Mouse (Mus musculus) fat pad, adult 2 months (tissue): ENCODE data around the gene Bcl3.
"Not testable (repeated sequence)": the region's sequence is repeated elsewhere in the genome, so short reads cannot be mapped to it uniquely, and the experiment has no call there.

ENCODE experiments used
- DNase-seq: peaks from one replicate; pipeline ENCODE4 v3.0.0-alpha.2; 2011; ENCODE audit warnings: low read depth, low spot score; ENCODE audit errors: extremely low read depth

Bcl3 gene

DNA sequence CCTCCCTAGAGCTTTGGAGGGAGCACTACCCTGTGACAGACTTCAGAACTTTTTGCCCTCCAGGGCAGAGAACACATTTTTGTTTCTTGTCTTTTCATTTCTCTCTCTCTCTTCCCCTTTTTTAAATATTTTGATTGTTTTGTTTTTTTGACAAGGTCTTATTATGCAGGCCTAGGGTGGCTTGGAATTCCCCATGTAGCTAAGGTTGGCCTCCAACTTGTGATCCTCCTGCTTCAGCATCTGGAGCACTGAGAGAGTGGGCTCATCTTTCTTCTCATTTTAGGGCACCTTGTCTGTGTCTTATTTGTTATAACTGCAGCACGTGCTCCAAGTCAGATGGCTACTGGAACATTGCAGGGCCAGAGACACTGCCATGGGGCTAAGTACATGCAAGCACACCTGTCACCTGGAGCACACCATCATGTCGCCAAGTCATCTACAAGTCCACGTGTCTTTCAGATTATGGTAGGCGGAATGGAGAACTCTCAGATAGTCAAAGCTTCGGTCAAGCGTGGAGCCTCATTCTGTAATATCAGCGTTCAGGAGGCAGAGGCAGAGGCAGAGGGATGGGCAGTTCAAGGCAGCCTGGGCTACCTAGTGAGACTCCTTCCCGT lies 16.1 kb downstream of the Bcl3 start:
- DNase-seq = no peak

GRCm38 (mm10) chr7:19802995-19803394 lies 19.6 kb downstream of the Bcl3 start:
- DNase-seq = no peak

DNA sequence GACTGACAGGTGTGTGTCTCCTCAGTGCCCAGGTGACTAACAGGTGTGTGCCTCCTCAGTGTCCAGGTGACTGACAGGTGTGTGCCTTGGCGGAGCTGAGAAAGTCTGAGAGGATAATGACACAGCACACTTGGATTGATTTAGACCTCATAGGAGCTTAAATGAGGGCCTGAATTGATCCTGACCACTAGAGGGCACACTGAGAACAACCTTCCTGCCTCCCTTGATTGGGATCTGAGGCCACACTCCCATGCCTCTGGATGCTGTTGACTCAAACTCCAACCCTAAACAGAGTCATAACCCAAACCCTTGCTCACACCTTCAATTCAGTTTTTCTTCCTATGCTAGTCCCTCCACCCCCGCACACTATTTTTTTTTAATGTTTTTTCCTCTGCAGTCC lies 21.8 kb downstream of the Bcl3 start:
- no peak for DNase-seq

DNA sequence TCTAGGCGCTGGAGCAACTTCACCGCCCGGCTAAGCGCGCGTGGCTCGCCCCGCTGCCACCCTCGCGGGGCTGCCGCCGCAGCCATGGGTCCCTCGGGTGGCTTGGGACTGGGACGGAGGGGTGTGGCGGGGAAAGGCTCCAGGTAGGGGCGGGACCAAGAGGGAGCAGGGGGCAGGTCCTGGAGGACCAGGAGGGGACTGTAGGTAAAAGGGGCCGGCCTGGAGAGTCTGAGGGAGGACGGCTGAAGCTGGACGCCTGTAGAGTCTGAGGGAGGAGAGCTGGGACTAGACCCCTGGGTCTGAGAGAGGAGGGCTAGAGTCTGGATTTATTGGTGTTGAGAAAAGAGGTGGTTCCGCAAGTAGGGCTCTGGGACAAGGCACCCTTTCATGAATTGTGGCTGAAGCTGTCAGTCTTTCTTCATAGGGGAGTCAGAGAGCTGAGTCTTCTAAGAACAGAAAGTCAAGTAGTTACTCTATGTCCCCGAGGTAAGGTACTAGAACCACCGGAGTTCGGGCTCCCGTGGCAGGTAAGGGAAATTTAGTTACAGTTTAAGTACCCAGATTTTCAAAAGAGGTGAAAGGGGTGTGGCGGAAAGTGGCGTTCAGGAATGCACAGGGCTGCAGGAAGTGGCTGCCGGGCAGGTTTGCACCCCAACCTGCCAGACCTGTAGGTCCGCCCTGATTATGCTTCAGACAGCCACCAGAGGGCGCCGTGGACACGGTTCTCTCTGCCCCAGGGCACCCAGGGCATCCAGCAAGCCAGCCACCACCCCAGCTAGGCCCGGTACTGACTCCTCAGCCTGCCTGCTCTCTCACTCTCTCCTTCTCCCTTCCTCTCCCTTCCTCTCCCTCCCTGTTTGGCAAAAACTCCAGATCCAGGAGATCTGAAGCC lies 25.6 kb downstream of the Bcl3 start, which contains the start of gene Cblc:
Cblc (minus strand) TSS at position 113 of the 892 bp plus-strand sequence.
- DNase-seq = no peak

DNA sequence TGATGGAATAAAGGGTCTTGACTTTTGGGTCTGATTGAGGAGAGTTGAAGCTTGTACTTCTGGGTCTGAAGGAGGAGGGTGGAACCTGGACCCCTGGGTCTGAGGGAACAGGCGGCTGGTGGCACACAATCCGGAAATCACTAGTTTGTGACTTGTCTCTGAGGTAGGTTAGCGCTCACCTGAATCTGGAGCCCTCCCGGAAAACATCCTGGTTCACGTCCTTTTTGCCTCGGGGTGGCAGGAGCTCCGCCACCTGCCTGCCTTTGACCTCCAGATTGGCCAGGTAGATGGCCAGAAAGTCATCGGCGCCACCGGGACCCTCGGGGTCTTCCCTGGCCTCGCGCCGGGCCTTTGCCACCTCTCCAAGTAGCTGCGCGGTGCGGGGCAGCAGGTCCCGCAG lies 26.3 kb downstream of the Bcl3 start:
- DNase-seq = no peak

- DNase-seq = no peak
Measured at GRCm38 (mm10) chr7:19795236-19795635, 27.3 kb downstream of the Bcl3 start.

DNA sequence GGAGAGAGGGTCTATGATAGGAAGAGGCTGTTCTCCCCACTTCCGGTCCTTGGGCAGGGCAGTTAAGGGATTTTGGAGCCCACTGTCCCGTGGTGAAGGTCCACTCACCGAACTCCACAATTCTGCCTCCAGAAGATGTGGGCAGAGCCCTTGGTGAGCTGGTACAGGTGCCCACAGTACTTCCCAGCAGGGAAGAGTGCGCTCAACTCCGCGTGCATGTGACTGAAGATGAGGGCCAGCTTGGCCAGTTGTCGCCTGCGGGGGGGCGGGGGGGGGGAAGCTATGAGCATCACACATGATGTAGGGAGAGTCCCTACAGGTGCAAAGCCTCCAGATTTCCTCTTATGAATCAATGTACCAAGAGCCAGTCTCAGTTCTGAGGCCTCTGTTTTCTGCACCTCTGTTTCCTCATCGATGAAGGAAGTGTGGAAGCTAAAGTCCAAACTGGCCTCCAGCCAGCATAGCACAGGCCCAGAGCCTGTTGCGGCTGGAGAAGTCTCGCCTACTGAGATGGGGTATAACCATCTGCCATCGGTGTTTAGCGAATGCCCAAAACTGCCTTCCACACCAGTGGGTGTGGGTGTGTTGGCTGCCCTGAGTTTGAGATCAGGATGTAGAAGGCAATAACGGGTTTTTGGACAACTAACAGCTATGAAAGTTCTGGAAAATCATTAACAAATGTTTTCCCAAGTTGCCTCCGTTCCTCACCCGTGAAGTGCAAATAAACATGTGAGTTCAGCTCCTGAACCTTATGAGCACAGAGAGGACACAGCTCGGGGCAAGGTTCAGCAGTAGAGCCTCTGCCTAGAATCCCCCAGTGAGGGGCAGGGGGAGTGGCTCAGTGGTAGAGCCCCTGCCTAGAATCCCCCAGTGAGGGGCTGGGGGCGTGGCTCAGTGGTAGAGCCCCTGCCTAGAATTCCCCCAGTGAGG lies 29.6 kb downstream of the Bcl3 start:
- DNase-seq = no peak

DNA sequence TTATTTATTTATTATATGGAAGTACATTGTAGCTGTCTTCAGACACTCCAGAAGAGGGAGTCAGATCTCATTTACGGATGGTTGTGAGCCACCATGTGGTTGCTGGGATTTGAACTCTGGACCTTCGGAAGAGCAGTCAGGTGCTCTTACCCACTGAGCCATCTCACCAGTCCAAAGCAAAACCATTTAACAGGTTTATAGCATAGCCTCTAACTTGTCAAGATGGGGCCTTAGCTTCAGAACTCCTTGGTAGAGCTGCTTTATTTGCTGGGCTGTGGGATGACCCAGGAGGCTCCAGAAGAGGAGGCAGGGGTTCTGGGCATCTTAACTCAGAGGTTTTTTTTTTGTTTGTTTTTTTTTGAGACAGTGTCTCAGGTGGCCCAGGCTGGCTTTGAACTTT lies 31.1 kb downstream of the Bcl3 start:
- not testable (repeated sequence) for DNase-seq

DNA sequence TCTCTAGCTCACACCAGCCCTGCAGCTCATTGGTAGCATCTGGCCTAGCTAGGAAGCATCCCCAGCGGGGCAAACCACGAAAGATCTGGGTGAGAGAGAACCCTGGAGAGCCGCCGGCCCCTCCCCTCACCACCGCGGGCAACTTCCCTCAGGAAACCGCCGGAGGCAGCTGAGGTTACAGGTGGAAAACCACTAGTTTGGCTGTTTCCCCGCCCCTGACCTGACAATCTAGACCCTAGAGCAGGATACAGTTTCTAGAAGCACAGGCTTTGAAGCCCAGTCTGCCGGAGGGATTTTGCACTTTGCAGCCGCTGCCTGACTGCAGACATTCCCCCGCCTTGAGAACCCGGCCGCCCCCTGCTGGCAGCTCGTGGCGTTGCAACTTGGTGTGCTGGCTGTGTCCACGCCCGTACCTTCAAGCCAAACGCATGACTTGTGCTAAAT lies 32.6 kb downstream of the Bcl3 start:
- DNase-seq = no peak

- no peak for DNase-seq
Measured at GRCm38 (mm10) chr7:19785874-19786458, 36.6 kb downstream of the Bcl3 start.

DNA sequence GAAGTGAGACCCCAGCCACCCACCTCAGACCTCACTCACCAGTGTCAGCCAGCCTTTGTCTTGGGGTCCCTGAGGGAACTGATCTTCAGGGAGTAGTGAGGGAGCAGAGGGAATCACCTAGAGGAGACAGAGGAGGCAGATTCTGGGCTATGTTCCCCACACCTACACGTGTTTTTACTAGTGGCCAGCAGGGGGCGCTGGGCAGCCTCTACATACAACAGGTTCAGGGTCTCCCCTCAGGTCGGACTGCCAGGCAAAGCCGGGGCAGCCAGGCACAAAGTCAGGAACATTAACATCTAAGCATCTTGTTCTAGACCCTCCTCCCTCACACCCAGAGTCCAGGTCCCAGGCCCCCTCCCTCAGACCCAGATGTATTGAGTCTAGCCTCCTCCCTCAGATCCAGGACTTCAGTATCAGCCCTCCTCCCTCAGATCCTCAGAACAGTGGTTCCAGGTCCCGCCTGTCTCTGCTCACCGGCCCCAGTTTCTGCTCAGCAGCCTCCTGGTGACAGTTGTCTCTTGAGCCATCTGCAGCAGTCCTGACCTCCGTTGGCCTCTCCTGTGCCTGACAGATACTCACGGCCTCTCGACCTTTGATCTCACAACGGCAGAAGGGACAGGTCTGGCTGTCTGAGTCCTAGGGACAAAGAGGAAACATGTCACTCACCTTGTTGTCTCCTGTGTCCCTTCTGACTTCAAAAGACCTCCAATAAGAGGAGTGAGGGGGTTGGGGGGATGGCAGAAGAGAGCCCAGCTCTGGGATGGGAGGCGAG lies 37.6 kb downstream of the Bcl3 start:
- DNase-seq = no peak

- no peak for DNase-seq
Measured at GRCm38 (mm10) chr7:19783630-19784029, 38.9 kb downstream of the Bcl3 start.

GRCm38 (mm10) chr7:19782645-19783044 lies 39.9 kb downstream of the Bcl3 start:
- DNase-seq = no peak

- no peak for DNase-seq
Measured at GRCm38 (mm10) chr7:19781741-19782140, 40.8 kb downstream of the Bcl3 start.

GRCm38 (mm10) chr7:19779903-19780302 lies 42.7 kb downstream of the Bcl3 start:
- no peak for DNase-seq

GRCm38 (mm10) chr7:19778645-19779044 lies 43.9 kb downstream of the Bcl3 start:
- DNase-seq = no peak

GRCm38 (mm10) chr7:19777049-19777723 lies 45.4 kb downstream of the Bcl3 start:
- no peak for DNase-seq

- DNase-seq = no peak
Measured at GRCm38 (mm10) chr7:19771682-19772081, 50.9 kb downstream of the Bcl3 start.

- DNase-seq = no peak
Measured at GRCm38 (mm10) chr7:19770984-19771391, 51.6 kb downstream of the Bcl3 start, which contains the start of gene Bcam. Gene Bcam, minus strand, starts transcription at chr7:19771016.
